Mouse (Mus musculus) liver, adult (tissue): ENCODE measurements around the gene Mcm8.

Experiments used
- GATA4 ChIP-seq: IDR thresholded peaks from 2 replicates; pipeline ENCODE4 v1.6.1; 2014; ENCODE audit warnings: mild to moderate bottlenecking, low read length; ENCODE audit not compliant: insufficient replicate concordance

The Mcm8 gene

GRCm38 (mm10) chr2:132861456-132861855 lies 45.5 kb downstream of the Mcm8 start:
- TF ChIP-seq GATA4, result no peak

GRCm38 (mm10) chr2:132863325-132863724 lies 47.4 kb downstream of the Mcm8 start:
- no peak for TF ChIP-seq GATA4

- TF ChIP-seq GATA4, result no peak
These were observed 51.6 kb downstream of the Mcm8 start for GRCm38 (mm10) chr2:132867521-132867920.

- TF ChIP-seq GATA4, result no peak
These were observed 53.7 kb downstream of the Mcm8 start for GRCm38 (mm10) chr2:132869682-132870081.

GRCm38 (mm10) chr2:132870286-132870685 lies 54.3 kb downstream of the Mcm8 start:
- TF ChIP-seq GATA4, result no peak

- no peak for TF ChIP-seq GATA4
These were observed 55.7 kb downstream of the Mcm8 start for GRCm38 (mm10) chr2:132871663-132872062.

GRCm38 (mm10) chr2:132873657-132874326 lies 57.9 kb downstream of the Mcm8 start:
- TF ChIP-seq GATA4, result no peak

- TF ChIP-seq GATA4, result no peak
These were observed 61.0 kb downstream of the Mcm8 start for GRCm38 (mm10) chr2:132876991-132877390.

GRCm38 (mm10) chr2:132879261-132880044 lies 63.5 kb downstream of the Mcm8 start:
- no peak for TF ChIP-seq GATA4

- no peak for TF ChIP-seq GATA4
These were observed 65.1 kb downstream of the Mcm8 start, which contains the start of gene Lrrn4 for GRCm38 (mm10) chr2:132880844-132881645. Gene Lrrn4, minus strand, starts transcription at chr2:132880891.

GRCm38 (mm10) chr2:132884303-132884967 lies 68.5 kb downstream of the Mcm8 start:
- TF ChIP-seq GATA4, result no peak

GRCm38 (mm10) chr2:132885312-132885711 lies 69.4 kb downstream of the Mcm8 start:
- TF ChIP-seq GATA4, result no peak
